Comparison of ENCODE assay signal across 13 mouse cellular contexts in the genomic region with DNA sequence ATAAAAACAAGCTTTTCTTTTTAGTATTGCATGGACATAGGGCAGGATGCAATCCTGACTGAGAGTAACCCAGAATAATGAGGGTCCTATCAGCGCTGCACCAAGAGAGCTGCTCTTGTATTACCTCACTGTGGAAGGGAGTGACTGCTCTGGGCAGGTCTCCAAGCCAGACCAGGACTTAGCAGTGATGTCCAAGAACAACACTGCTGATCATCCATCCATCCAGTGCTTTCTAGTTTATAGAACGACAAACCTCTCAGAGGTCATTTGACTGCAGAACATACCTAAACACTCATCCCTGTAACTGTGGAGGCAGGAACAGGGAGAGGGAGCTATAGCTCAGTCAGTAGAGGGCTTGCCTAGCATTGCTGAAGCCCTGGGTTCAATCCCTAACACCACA. TPM values are rescaled to one million over a fixed set of nuclear protein-coding genes. Genes with fewer than 3 reads are reported as not detected.
DNase-seq lines count a peak whose midpoint lies in the region; ATAC-seq and TF ChIP-seq lines count a peak whose summit lies in the region.
"Had no signal": no experiment of that assay in that cellular context is flagged by ENCODE, and none has a peak within 500 bp of the region (broad histone marks: within the 10 kb centered on the region; RNA-seq: fewer than 3 reads in every experiment).

No protein-coding gene starts in this region.

- WGBS in intestine, embryonic 14.5 days = 50% methylated on average over 2 of the region's 2 CpGs
- WGBS in intestine, postnatal 0 days = 62% methylated on average over 2 of the region's 2 CpGs
- WGBS in heart, embryonic 10.5 days = 58% methylated on average over 2 of the region's 2 CpGs
- 25% methylated on average over 2 of the region's 2 CpGs for WGBS in kidney, postnatal 0 days

- no peak for TF ChIP-seq CTCF in intestine, postnatal 0 days (IDR thresholded peaks at IDR 0.05; ENCODE audit: low read depth)
- TF ChIP-seq CTCF in kidney, postnatal 0 days (IDR thresholded peaks at IDR 0.05; ENCODE audit: low read depth) = no peak

- no peaks in the 10 kb centered on the region for H3K27me3 ChIP-seq in intestine, embryonic 14.5 days (replicated peaks; ENCODE audit: control insufficient read depth, insufficient read depth, low read length)
- no peaks in the 10 kb centered on the region for H3K27me3 ChIP-seq in intestine, postnatal 0 days (replicated peaks; ENCODE audit: control insufficient read depth, insufficient read depth, low read length)
- H3K27me3 ChIP-seq in heart, embryonic 10.5 days (ENCODE audit: insufficient read depth, poor library complexity, severe bottlenecking) = no peaks in the 10 kb centered on the region
- H3K27me3 ChIP-seq in kidney, postnatal 0 days (ENCODE audit: insufficient read depth, low read length) = no peaks in the 10 kb centered on the region
- H3K27me3 ChIP-seq: CH12.LX had no signal

- H3K36me3 ChIP-seq in intestine, embryonic 14.5 days (ENCODE audit: control insufficient read depth, insufficient read depth, low read length) = 0 out of 2 replicates have a peak, but pooled peaks cover 4% of the 10 kb centered on the region
- peaks cover 9% of the 10 kb centered on the region for H3K36me3 ChIP-seq in intestine, postnatal 0 days (ENCODE audit: control insufficient read depth, insufficient read depth)
- H3K36me3 ChIP-seq in heart, embryonic 10.5 days = peaks cover 20% of the 10 kb centered on the region
- H3K36me3 ChIP-seq in kidney, postnatal 0 days (ENCODE audit: insufficient read depth, low read length) = peaks cover 4% of the 10 kb centered on the region; the same call in 1 of the 2 replicates

- no peak for DNase-seq in intestine, embryonic 14.5 days (ENCODE audit: low spot score)
- peak; percentile 80 for DNase-seq in NIH3T3 (ENCODE audit: low read depth)
- no peak for DNase-seq in heart, embryonic 10.5 days (ENCODE audit: low spot score)
- DNase-seq in kidney, postnatal 0 days (ENCODE audit: low spot score) = peak; percentile 80
- DNase-seq in cerebellum, postnatal 25 days = no peak
- DNase-seq in cerebellum, adult 8-10 months = no peak
- no peak for DNase-seq in urinary bladder, adult 2 months (ENCODE audit: low spot score)

- H3K9me3 ChIP-seq in intestine, embryonic 14.5 days (ENCODE audit: control insufficient read depth, low read length) = no peaks in the 10 kb centered on the region
- H3K9me3 ChIP-seq in intestine, postnatal 0 days (ENCODE audit: control insufficient read depth) = no peaks in the 10 kb centered on the region
- no peaks in the 10 kb centered on the region for H3K9me3 ChIP-seq in heart, embryonic 10.5 days
- H3K9me3 ChIP-seq in kidney, postnatal 0 days (replicated peaks; ENCODE audit: low read length) = no peaks in the 10 kb centered on the region
- H3K9me3 ChIP-seq: embryonic facial prominence, embryonic 12.5 days had no signal

- H3K9ac ChIP-seq in intestine, embryonic 14.5 days (ENCODE audit: low read length) = no peak overlapping the region
- no peak overlapping the region for H3K9ac ChIP-seq in intestine, postnatal 0 days (ENCODE audit: low read depth, low read length)
- no peak overlapping the region for H3K9ac ChIP-seq in kidney, postnatal 0 days (ENCODE audit: low read depth, low read length)
- H3K9ac ChIP-seq: embryonic facial prominence, embryonic 12.5 days; liver, embryonic 14.5 days had no signal

- no peak overlapping the region for H3K4me3 ChIP-seq in intestine, embryonic 14.5 days (ENCODE audit: low read depth, low read length)
- no peak overlapping the region for H3K4me3 ChIP-seq in intestine, postnatal 0 days (ENCODE audit: low read depth, low read length)
- no peak overlapping the region for H3K4me3 ChIP-seq in heart, embryonic 10.5 days
- no peak overlapping the region for H3K4me3 ChIP-seq in kidney, postnatal 0 days (replicated peaks; ENCODE audit: low read depth, low read length)
- H3K4me3 ChIP-seq: embryonic facial prominence, embryonic 12.5 days had no signal

- peak overlapping the region; percentile 36; the same call in 1 of the 2 replicates for H3K4me2 ChIP-seq in intestine, embryonic 14.5 days (ENCODE audit: low read length)
- no peak overlapping the region for H3K4me2 ChIP-seq in intestine, postnatal 0 days (replicated peaks; ENCODE audit: low read depth)
- no peak overlapping the region; the same call in 1 of the 2 replicates for H3K4me2 ChIP-seq in kidney, postnatal 0 days (ENCODE audit: low read length)

- H3K4me1 ChIP-seq in intestine, embryonic 14.5 days (replicated peaks; ENCODE audit: control insufficient read depth, insufficient read depth, low read length) = peaks cover 51% of the 10 kb centered on the region
- H3K4me1 ChIP-seq in intestine, postnatal 0 days (replicated peaks; ENCODE audit: control insufficient read depth, insufficient read depth, low read length) = peaks cover 26% of the 10 kb centered on the region
- H3K4me1 ChIP-seq in heart, embryonic 10.5 days = peaks cover 89% of the 10 kb centered on the region
- H3K4me1 ChIP-seq in kidney, postnatal 0 days (replicated peaks; ENCODE audit: insufficient read depth, low read length) = peaks cover 55% of the 10 kb centered on the region

- ATAC-seq in intestine, embryonic 14.5 days (replicated peaks; ENCODE audit: low FRiP score, low TSS enrichment, low read depth) = no peak
- no peak for ATAC-seq in intestine, postnatal 0 days
- ATAC-seq in kidney, postnatal 0 days (replicated peaks; ENCODE audit: low FRiP score, low read depth) = 0 out of 2 replicates have a peak, but pooled peaks have one; percentile 8
- ATAC-seq: activated CD4-positive, CD25-positive, alpha-beta regulatory T cell, adult 4 months; midbrain, embryonic 16.5 days had no signal

- no peak overlapping the region for H3K27ac ChIP-seq in intestine, embryonic 14.5 days (ENCODE audit: low read depth)
- no peak overlapping the region for H3K27ac ChIP-seq in intestine, postnatal 0 days (ENCODE audit: low read depth, low read length)
- H3K27ac ChIP-seq in heart, embryonic 10.5 days = peak overlapping the region; percentile 86
- H3K27ac ChIP-seq in kidney, postnatal 0 days = peak overlapping the region; percentile 27; the same call in 1 of the 2 replicates
- H3K27ac ChIP-seq: liver, embryonic 14.5 days had no signal

RNA-seq across cellular contexts. Expression of gene Vangl1, which starts 11.9 kb away (rescaled TPM):
- polyA plus RNA-seq in intestine, embryonic 14.5 days (2014; fragmentation: Nextera tagmentation; extraction: Ambion mirVana) = 21.0 and 23.7 TPM in 2 replicates
- 7.2 and 7.4 TPM in 2 replicates for polyA plus RNA-seq in intestine, postnatal 0 days (2015; fragmentation: Nextera tagmentation; extraction: Ambion mirVana)
- polyA plus RNA-seq in heart, embryonic 10.5 days (2016; fragmentation: Nextera tagmentation; extraction: Ambion mirVana) = 26.5 and 32.8 TPM in 2 replicates
- 12.8 and 13.8 TPM in 2 replicates for polyA plus RNA-seq in kidney, postnatal 0 days (2015; fragmentation: Nextera tagmentation; extraction: Ambion mirVana)
- 22.2 and 30.7 TPM in 2 replicates for polyA plus RNA-seq in urinary bladder, adult 2 months (2012; rRNA removed)
- polyA plus RNA-seq: activated CD4-positive, CD25-positive, alpha-beta regulatory T cell, adult 4 months had no signal

Comparison
In these comparisons a context has a peak if more than half of its experiments do, and no peak if none do; other contexts are left out.
1. DNase-seq: peak in NIH3T3 (single experiment) and kidney, postnatal 0 days (single experiment); none in intestine, embryonic 14.5 days (single experiment), heart, embryonic 10.5 days (single experiment), cerebellum, postnatal 25 days (0 of 2), cerebellum, adult 8-10 months (single experiment) and urinary bladder, adult 2 months (single experiment).
2. H3K27ac ChIP-seq: peak in heart, embryonic 10.5 days (single experiment) and kidney, postnatal 0 days (single experiment); none in intestine, embryonic 14.5 days (single experiment) and intestine, postnatal 0 days (single experiment).